Mouse (Mus musculus) heart, embryonic 15.5 days (tissue): ENCODE measurements around the gene Pla2g12b. TPM values are rescaled to one million over a fixed set of nuclear protein-coding genes. Genes with fewer than 3 reads are reported as not detected.

Experiments
- ATAC-seq: fragments of 200-750 bp; cut with Nextera tagmentation; replicated peaks from 2 replicates; pipeline ENCODE4 v1.8.0; 2017; ENCODE audit warnings: low read depth, moderate TSS enrichment; ENCODE audit not compliant: insufficient number of reproducible peaks, insufficient read depth, low FRiP score
- H3K27ac ChIP-seq: fragments of 300-500 bp; sonication (generic); 2 replicates; pipeline ENCODE4 v1.5.1; 2015; ENCODE audit warnings: mild to moderate bottlenecking, inconsistent platforms
- H3K27me3 ChIP-seq: fragments of 300-500 bp; sonication (generic); 2 replicates; pipeline ENCODE4 v1.6.1; 2015; ENCODE audit warnings: inconsistent platforms
- H3K36me3 ChIP-seq: fragments of 300-500 bp; sonication (generic); 2 replicates; pipeline ENCODE4 v1.6.1; 2015; ENCODE audit warnings: mild to moderate bottlenecking, inconsistent platforms
- H3K4me1 ChIP-seq: fragments of 300-500 bp; sonication (generic); replicated peaks from 2 replicates; pipeline ENCODE4 v1.6.1; 2015; ENCODE audit warnings: inconsistent platforms
- H3K4me2 ChIP-seq: fragments of 300-500 bp; sonication (generic); 2 replicates; pipeline ENCODE4 v1.6.1; 2015; ENCODE audit warnings: inconsistent platforms, mild to moderate bottlenecking, moderate library complexity
- H3K4me3 ChIP-seq: fragments of 300-500 bp; sonication (generic); 2 replicates; pipeline ENCODE4 v1.5.1; 2015; ENCODE audit warnings: mild to moderate bottlenecking, inconsistent platforms
- H3K9ac ChIP-seq: fragments of 300-500 bp; sonication (generic); 2 replicates; pipeline ENCODE4 v1.6.1; 2015; ENCODE audit warnings: mild to moderate bottlenecking, inconsistent platforms
- H3K9me3 ChIP-seq: fragments of 300-500 bp; sonication (generic); replicated peaks from 2 replicates; pipeline ENCODE4 v1.6.1; 2016; ENCODE audit warnings: inconsistent platforms
- WGBS: fragments of 180-500 bp; shearing (Covaris S2); methylation state at CpG from one replicate; pipeline ENCODE4 v1.1.7; 2015; ENCODE audit warnings: mixed read lengths; 5-methylcytosine and 5-hydroxymethylcytosine counted together
- polyA plus RNA-seq: library from polyadenylated mRNA; unstranded; fragments of >200 nt; fragmentation: Nextera tagmentation; extraction: Ambion mirVana; gene quantifications from 2 replicates; pipeline ENCODE4 v1.2.1, GENCODE M21; 2015

The Pla2g12b gene
- polyA plus RNA-seq, 1 experiment from 2014 or later: 0.48 TPM

DNA sequence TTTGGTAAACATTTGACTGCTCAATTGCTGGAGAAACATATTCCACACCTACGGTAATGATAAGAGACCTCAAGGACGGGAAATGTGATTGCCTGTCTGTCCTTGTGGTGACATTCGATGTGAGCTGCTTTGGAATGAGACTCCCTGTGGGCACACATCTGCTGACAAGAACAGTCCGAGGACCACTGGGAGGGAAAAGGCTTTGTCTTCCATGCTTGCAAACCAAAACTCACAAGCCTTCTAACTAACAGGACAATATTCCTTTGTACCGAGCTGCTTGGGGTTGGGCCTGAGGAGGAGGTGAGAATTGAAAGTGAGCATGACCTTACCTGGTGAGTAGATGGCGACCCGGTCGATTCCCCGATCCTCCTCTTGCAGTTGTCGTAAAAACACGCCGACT is 63.8 kb downstream of the Pla2g12b start:
- H3K4me2 ChIP-seq: no peak overlapping the region
- no peak overlapping the region for H3K4me3 ChIP-seq
- H3K9me3 ChIP-seq: no peaks in the 10 kb centered on the region
- H3K27ac ChIP-seq: no peak overlapping the region
- no peaks in the 10 kb centered on the region for H3K36me3 ChIP-seq
- 72% methylated on average over 12 of the region's 12 CpGs for WGBS
- H3K27me3 ChIP-seq: no peaks in the 10 kb centered on the region
- no peak for ATAC-seq
- H3K4me1 ChIP-seq: peaks cover 22% of the 10 kb centered on the region
- no peak overlapping the region for H3K9ac ChIP-seq

DNA sequence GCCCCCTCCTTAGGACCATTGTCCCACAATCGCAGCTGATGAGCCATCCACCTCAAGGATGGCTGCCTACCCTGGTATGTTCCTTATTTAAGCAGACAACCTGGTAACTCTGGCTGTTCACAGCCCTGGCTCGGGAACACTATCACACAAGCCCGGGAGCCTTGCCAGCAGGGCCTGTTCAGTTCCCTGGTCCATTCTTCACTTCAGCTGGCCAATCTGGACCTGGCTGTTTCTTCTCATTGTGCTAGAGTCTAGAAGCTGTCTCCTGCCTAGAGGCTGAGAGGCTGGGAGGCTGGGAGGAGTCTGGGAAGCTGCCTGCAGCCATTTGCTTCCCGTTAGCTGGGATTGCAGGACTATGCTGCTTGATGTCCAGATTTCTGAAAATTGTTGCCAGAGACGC is 67.0 kb downstream of the Pla2g12b start:
- Histone ChIP-seq H3K9ac (no peak overlapping the region), H3K9me3 (no peaks in the 10 kb centered on the region), H3K36me3 (no peaks in the 10 kb centered on the region), H3K4me2 (no peak overlapping the region), H3K27ac (peak overlapping the region; percentile 64), H3K4me1 (peaks cover 22% of the 10 kb centered on the region), H3K4me3 (no peak overlapping the region), H3K27me3 (no peaks in the 10 kb centered on the region)
- ATAC-seq: no peak
- WGBS: 52% methylated on average over 5 of the region's 5 CpGs

Other genes starting within 250 kb of the Pla2g12b start
- gene Sept10, start 181.8 kb upstream of the Pla2g12b start, polyA plus RNA-seq: 31.8 and 38.2 TPM in 2 replicates
- gene Sowahc, start 181.7 kb upstream of the Pla2g12b start, polyA plus RNA-seq: 2.5 and 3.7 TPM in 2 replicates
- gene P4ha1, start 80.4 kb upstream of the Pla2g12b start, polyA plus RNA-seq: 51.2 and 54.3 TPM in 2 replicates
- 1.3 and 7.0 TPM in 2 replicates for gene Gm10273, start 8.0 kb upstream of the Pla2g12b start, polyA plus RNA-seq
- gene Oit3, start 38.1 kb downstream of the Pla2g12b start, polyA plus RNA-seq: 4.1 and 4.6 TPM in 2 replicates
- not detected in 2 replicates for gene Gm10322, start 212.4 kb downstream of the Pla2g12b start, polyA plus RNA-seq
- gene Mcu, start 213.0 kb downstream of the Pla2g12b start, polyA plus RNA-seq: 22.0 and 24.2 TPM in 2 replicates